Mouse (Mus musculus): ENCODE results near the gene Fermt2.

The Fermt2 gene

GRCm38 (mm10) chr14:45529411-45530363 is at the start of gene Fermt2:
TSS of gene Fermt2 (minus strand) at chr14:45530118.
- peak; percentile 87 for DNase-seq (ENCODE audit: low spot score)

DNA sequence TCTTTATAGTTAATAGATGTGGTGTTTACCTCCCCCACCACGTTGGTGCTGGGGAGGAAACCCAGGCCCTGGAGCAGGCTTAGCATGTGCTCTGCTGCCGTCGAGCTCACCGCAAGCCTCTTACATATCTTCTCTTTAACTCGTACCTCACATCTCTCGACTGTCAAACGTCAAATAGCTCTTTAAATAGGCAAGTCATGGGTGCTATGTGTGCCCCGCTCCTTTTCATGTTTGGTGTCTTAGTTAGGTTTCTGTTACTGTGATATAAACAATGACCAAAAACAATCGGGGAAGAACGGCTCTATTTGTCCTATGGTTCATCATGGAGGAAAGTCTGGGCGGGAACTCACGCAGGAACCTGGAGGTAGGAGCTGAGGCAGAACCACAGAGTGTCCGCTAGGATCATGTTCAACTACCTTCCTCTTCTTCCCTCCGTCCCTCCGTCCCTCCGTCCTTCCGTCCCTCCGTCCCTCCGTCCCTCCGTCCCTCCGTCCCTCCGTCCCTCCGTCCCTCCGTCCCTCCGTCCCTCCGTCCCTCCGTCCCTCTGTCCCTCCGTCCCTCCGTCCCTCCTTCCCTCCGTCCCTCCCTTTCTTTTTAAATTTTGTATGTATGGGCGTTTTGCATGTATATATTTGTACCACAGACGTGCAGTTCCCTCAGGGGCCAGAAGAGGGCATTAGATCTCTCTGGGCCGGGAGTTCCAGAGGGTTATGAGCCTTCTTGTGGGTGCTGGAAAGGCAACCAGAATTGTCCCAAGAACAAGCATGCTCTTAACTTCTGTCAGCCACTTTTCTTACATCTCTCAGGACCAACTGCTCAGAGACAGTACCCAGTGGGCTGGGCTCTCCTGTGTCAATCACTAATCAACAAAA is 36.4 kb upstream of the Fermt2 start:
- peak; percentile 66 for DNase-seq (ENCODE audit: low spot score)

- DNase-seq (ENCODE audit: low spot score): peak; percentile 54
Observed at GRCm38 (mm10) chr14:45565216-45566065, 35.5 kb upstream of the Fermt2 start.

DNA sequence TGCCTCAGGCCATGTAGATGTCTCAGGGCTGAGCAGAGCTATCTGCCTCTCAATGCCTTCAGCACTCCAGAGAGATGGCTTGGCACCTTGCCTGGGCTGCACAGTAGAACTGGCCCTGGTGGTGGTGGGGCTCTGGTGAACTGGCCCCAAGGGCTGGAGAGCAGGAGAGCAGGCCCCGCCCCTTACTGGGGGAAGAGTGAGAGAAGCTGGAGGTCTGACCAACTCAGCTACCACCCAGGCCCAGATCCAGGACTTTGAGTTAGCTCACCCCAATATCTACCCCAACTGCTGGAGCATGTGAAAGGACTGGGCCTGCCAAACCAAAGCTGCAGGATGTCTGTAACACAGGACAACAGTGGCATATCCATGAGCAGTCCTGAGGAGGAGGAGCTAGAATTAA is 33.7 kb upstream of the Fermt2 start:
- peak; percentile 92 for DNase-seq (ENCODE audit: low spot score)

DNA sequence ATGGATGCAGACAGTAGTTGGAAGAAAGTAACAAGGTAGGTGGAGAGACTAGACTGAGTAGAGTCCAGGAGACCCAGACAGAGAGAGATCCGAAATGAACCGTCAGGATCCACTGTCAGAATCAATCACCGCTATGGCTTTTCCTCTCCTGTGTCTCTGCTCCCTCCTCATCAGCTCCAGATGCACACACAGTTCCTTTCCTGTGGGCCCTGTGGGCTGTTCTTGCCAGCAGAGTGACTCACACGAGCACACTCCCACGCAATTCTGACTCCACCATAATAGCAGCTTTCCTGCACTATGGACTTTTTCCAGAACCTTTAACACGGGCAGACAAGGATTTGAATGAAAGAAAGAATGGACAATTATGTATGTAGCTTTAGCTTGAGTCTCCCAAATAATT is 31.8 kb upstream of the Fermt2 start:
- peak; percentile 49 for DNase-seq (ENCODE audit: low spot score)

GRCm38 (mm10) chr14:45559018-45559417 is 29.1 kb upstream of the Fermt2 start:
- no peak for DNase-seq (ENCODE audit: low spot score)

GRCm38 (mm10) chr14:45554336-45554735 is 24.4 kb upstream of the Fermt2 start:
- DNase-seq (ENCODE audit: low spot score): no peak

DNA sequence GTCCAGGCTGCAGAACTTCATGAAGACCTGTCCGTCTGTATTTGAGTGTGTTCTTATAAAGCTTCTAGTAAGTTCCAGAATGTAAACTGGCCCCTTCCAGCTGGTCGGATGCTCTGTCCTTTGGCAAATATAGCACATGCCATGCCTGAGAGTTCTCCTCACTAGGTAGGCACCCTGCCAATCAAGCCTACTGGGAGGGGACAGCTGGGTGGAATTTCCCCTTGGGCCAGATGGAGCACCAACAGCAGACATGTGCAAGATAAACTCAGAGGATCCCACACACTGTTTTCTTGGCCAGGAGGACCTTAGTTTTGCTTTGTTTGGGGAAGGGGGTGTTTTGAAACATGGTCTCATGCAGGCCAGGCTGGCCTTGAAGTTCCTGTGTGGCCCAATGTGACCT is 23.9 kb upstream of the Fermt2 start:
- DNase-seq (ENCODE audit: low spot score): peak; percentile 18

GRCm38 (mm10) chr14:45552431-45552830 is 22.5 kb upstream of the Fermt2 start:
- no peak for DNase-seq (ENCODE audit: low spot score)

GRCm38 (mm10) chr14:45551121-45551768 is 21.3 kb upstream of the Fermt2 start:
- DNase-seq (ENCODE audit: low spot score): no peak

DNA sequence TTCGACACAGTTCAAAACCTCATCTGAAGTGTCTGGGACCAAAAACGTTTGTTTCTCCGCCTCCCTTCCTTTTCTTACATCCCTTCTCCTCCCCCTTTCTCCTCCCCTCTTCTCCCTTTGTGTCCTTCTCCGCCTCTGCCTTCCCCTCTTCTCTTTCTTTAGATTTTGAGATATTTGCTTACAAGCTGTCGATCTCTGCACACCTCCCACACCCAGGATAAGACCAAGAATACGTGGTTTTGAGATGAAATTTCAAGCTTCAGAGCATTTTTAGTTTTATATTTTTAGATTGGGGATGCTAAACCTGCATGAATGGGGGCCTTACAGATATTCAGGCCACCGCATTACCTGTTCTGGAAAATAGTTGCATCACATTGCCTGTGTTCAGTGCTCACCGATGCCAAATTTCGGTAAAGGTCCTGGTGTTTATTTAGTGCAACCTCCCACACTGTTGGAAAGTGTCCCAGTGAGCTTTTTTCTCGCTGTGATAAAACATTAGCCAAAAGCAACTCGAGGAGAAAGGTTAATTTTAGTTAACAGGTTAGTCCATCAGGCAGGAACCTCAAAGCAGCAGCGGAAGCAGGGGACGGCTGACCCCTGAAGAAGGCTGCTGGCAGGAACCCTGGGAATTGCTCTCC is 20.2 kb upstream of the Fermt2 start:
- no peak for DNase-seq (ENCODE audit: low spot score)

DNA sequence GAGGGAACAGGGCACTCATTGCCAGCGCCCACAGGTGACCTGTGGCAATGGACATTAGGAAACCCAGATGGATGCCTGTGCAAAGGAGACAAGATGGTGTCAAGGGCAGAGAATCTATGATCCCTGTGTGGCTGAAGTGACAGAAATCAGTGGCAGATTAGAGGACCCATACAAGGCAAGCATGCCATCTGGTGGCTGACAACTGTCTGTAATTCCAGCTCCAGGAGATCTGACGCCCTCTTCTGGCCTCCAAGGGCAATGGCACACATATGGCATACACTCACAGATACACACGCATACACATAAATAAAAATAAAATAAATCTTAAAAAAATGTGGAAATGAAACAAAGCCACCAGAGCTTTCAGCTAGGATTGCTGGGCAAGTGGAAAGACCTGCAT is 18.2 kb upstream of the Fermt2 start:
- no peak for DNase-seq (ENCODE audit: low spot score)

DNA sequence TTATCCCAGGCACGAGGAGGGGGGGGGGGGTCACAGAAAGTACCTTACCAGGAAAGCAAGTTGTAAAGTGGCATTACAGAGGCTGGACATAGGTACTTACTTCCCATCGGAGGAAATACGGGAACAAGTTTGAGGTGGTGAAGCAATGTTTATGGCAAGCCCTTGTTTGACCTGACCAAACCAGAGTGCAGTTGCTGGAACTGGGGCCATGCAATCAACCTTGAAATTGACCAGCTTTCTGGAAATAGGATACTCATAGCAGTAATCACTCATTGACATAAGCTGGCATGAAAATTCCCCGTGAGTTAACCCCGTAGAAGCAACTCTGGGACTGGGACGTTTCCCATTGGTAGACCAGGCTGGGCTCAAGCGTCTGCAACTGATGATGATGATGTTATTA is 15.0 kb upstream of the Fermt2 start:
- no peak for DNase-seq (ENCODE audit: low spot score)

DNA sequence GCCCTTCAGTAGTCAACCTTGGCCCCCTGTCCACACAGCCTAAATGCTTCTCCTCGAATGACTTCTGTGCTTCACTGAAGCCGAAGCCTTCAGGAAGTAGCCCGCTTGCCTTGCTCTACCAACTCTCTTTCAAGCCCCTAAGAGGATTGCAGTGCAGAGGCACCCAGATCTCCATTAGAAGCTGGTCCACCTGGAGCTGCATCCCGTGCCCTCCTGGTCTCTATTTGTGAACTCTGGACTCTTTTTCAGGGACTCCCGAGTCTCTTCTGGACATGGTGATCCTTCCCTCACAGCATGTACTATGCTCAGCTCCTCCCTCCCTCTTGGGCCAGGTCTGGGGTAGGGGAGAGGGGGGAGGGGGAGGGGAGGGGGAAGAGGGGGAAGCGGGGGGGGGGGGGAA is 14.1 kb upstream of the Fermt2 start:
- DNase-seq (ENCODE audit: low spot score): no peak

DNA sequence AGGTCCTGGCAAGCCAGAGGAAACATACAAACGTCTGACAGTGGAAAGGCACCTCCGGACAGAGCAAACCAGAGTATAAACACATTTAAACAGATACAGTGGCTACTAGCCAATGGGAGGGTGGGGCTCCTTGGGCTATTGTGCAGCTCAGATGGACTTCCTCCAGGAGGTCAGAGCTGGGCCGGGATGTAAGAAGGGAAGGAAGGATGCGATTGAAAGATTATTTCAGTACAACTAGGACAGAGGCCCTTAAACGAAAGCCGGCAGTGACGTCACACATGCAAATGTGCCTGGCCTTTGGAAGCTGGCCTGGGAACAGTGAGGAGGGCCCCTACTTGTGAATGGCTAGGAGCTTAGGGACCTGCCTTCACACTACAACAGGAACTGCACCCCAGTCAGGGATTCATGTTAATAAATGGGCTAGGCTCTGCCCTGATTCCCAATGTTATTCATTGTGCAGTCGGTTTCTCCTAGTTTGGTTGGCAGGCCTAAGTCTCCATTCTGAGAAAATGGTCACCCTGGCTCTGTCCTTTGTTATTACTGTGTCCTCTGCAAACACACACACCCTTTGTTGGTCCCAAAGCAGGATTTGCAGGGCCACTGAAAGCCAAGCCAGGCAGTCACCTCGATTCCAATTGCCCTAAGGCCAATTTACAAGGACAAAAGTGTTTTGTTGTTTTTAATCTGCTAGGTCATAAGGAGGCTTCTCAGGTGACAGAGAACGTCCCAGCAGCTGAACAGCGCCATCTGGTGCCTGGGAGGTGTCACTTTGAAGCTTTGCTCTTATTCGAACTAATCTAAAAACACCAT is 9.9 kb upstream of the Fermt2 start:
- DNase-seq (ENCODE audit: low spot score): peak; percentile 93

GRCm38 (mm10) chr14:45530364-45531345 is 737 bp upstream of the Fermt2 start:
- DNase-seq (ENCODE audit: low spot score): no peak

DNA sequence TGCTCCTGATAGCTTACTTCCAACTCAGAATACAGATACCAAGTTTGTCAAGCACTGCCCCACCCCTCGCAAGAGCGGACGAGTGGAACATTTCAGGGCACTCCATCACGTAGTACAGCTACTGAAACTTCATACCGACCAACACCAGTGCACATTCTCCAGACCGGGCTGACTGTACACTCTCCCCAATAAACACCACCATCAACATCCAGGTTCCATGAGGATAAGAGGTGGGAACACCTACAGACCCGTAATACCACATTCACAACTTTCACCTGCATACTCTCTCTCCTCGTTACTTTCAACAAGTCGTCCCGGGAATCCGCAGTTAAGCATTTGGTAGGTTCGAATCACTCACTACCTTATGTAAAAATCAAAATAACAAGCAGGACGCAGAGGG is 1.1 kb downstream of the Fermt2 start:
- no peak for DNase-seq (ENCODE audit: low spot score)

GRCm38 (mm10) chr14:45515771-45516170 is 14.1 kb downstream of the Fermt2 start:
- no peak for DNase-seq (ENCODE audit: low spot score)

- no peak for DNase-seq (ENCODE audit: low spot score)
Observed at GRCm38 (mm10) chr14:45510787-45511186, 19.1 kb downstream of the Fermt2 start.

Measured in MN1 (cell line).